Mouse (Mus musculus): ENCODE measurements around the gene Kcnip3. TPM values are rescaled to one million over a fixed set of nuclear protein-coding genes. Genes with fewer than 3 reads are reported as not detected.

Kcnip3 gene
- polyA plus RNA-seq, 1 experiment = not detected

- TF ChIP-seq GATA1 (IDR thresholded peaks at IDR 0.05; ENCODE audit: low read length) = no peak
These were observed 68.1 kb downstream of the Kcnip3 start for GRCm38 (mm10) chr2:127453764-127454163.

GRCm38 (mm10) chr2:127453141-127453540 is 68.8 kb downstream of the Kcnip3 start:
- no peak for TF ChIP-seq GATA1 (IDR thresholded peaks at IDR 0.05; ENCODE audit: low read length)

GRCm38 (mm10) chr2:127451748-127452147 is 70.1 kb downstream of the Kcnip3 start:
- no peak for TF ChIP-seq GATA1 (IDR thresholded peaks at IDR 0.05; ENCODE audit: low read length)

GRCm38 (mm10) chr2:127449691-127450090 is 72.2 kb downstream of the Kcnip3 start:
- TF ChIP-seq GATA1 (IDR thresholded peaks at IDR 0.05; ENCODE audit: low read length) = no peak

GRCm38 (mm10) chr2:127446847-127447246 is 75.0 kb downstream of the Kcnip3 start:
- no peak for TF ChIP-seq GATA1 (IDR thresholded peaks at IDR 0.05; ENCODE audit: low read length)

- TF ChIP-seq GATA1 (IDR thresholded peaks at IDR 0.05; ENCODE audit: low read length) = no peak
These were observed 77.7 kb downstream of the Kcnip3 start, which contains the start of gene Fahd2a for GRCm38 (mm10) chr2:127444055-127444789. Fahd2a (minus strand) TSS chr2:127444565.

GRCm38 (mm10) chr2:127437697-127438096 is 84.2 kb downstream of the Kcnip3 start:
- TF ChIP-seq GATA1 (IDR thresholded peaks at IDR 0.05; ENCODE audit: low read length) = no peak

- no peak for TF ChIP-seq GATA1 (IDR thresholded peaks at IDR 0.05; ENCODE audit: low read length)
These were observed 86.3 kb downstream of the Kcnip3 start for GRCm38 (mm10) chr2:127435554-127435953.

GRCm38 (mm10) chr2:127435135-127435534 is 86.8 kb downstream of the Kcnip3 start:
- no peak for TF ChIP-seq GATA1 (IDR thresholded peaks at IDR 0.05; ENCODE audit: low read length)

- no peak for TF ChIP-seq GATA1 (IDR thresholded peaks at IDR 0.05; ENCODE audit: low read length)
These were observed 88.2 kb downstream of the Kcnip3 start for GRCm38 (mm10) chr2:127433487-127434295.

GRCm38 (mm10) chr2:127430238-127430637 is 91.7 kb downstream of the Kcnip3 start:
- no peak for TF ChIP-seq GATA1 (IDR thresholded peaks at IDR 0.05; ENCODE audit: low read length)

- no peak for TF ChIP-seq GATA1 (IDR thresholded peaks at IDR 0.05; ENCODE audit: low read length)
These were observed 96.9 kb downstream of the Kcnip3 start, which contains the start of gene Gpat2 for GRCm38 (mm10) chr2:127424977-127425376. Gpat2 (plus strand) TSS chr2:127425199.

- no peak for TF ChIP-seq GATA1 (IDR thresholded peaks at IDR 0.05; ENCODE audit: low read length)
These were observed 103.5 kb downstream of the Kcnip3 start for GRCm38 (mm10) chr2:127418266-127418970.

- no peak for TF ChIP-seq GATA1 (IDR thresholded peaks at IDR 0.05; ENCODE audit: low read length)
These were observed 105.2 kb downstream of the Kcnip3 start for GRCm38 (mm10) chr2:127416706-127417105.

GRCm38 (mm10) chr2:127415806-127416205 is 106.1 kb downstream of the Kcnip3 start:
- TF ChIP-seq GATA1 (IDR thresholded peaks at IDR 0.05; ENCODE audit: low read length) = no peak

- TF ChIP-seq GATA1 (IDR thresholded peaks at IDR 0.05; ENCODE audit: low read length) = no peak
These were observed 110.8 kb downstream of the Kcnip3 start for GRCm38 (mm10) chr2:127411126-127411525.

Other genes starting within 250 kb of the Kcnip3 start
- 0.03 TPM in 1 of 2 replicates, not detected in the other for gene Dusp2, start 185.9 kb downstream of the Kcnip3 start, polyA plus RNA-seq (2012)
- not detected in 2 replicates for gene Astl, start 183.5 kb downstream of the Kcnip3 start, polyA plus RNA-seq (2012)
- gene Adra2b, start 158.9 kb downstream of the Kcnip3 start, polyA plus RNA-seq (2012) = not detected in 2 replicates
- not detected in 2 replicates for gene Gpat2, start 96.9 kb downstream of the Kcnip3 start, polyA plus RNA-seq (2012)
- 24.6 and 29.6 TPM in 2 replicates for gene Fahd2a, start 77.5 kb downstream of the Kcnip3 start, polyA plus RNA-seq (2012)
- gene Prom2, start 19.4 kb upstream of the Kcnip3 start, polyA plus RNA-seq (2012) = not detected in 2 replicates
- gene Zfp661, start 65.0 kb upstream of the Kcnip3 start, polyA plus RNA-seq (2012) = 0.14 and 0.16 TPM in 2 replicates
- gene Mrps5, start 65.1 kb upstream of the Kcnip3 start, polyA plus RNA-seq (2012) = 228 and 229 TPM in 2 replicates
- gene Mal, start 134.6 kb upstream of the Kcnip3 start, polyA plus RNA-seq (2012) = not detected in 2 replicates
- gene Mall, start 207.8 kb upstream of the Kcnip3 start, polyA plus RNA-seq (2012) = not detected in 2 replicates

Data from G1E-ER4 (cell line).